Mouse (Mus musculus) forebrain, embryonic 11.5 days (tissue): Measurements from ENCODE around the gene Tmem145. TPM values are rescaled to one million over a fixed set of nuclear protein-coding genes. Genes with fewer than 3 reads are reported as not detected.

Source experiments
- polyA plus RNA-seq: library from polyadenylated mRNA; unstranded; fragments of >200 nt; fragmentation: Nextera tagmentation; extraction: Ambion mirVana; gene quantifications from 2 replicates; pipeline ENCODE4 v1.2.1, GENCODE M21; 2014

Tmem145 gene
- polyA plus RNA-seq, 1 experiment from 2014 or later: 6.7 TPM

Other genes starting within 250 kb of the Tmem145 start
- 13.6 and 14.0 TPM in 2 replicates for gene Grik5, start 233.8 kb upstream of the Tmem145 start, polyA plus RNA-seq
- 34.3 and 38.3 TPM in 2 replicates for gene Zfp574, start 233.5 kb upstream of the Tmem145 start, polyA plus RNA-seq
- gene Pou2f2, start 126.4 kb upstream of the Tmem145 start, polyA plus RNA-seq: 16.8 and 19.9 TPM in 2 replicates
- gene Dedd2, start 85.5 kb upstream of the Tmem145 start, polyA plus RNA-seq: 11.2 TPM in 2 replicates
- 3.5 and 3.8 TPM in 2 replicates for gene Zfp526, start 84.7 kb upstream of the Tmem145 start, polyA plus RNA-seq
- 14.0 and 16.6 TPM in 2 replicates for gene Gsk3a, start 68.3 kb upstream of the Tmem145 start, polyA plus RNA-seq
- 14.6 and 17.5 TPM in 2 replicates for gene Erf, start 55.3 kb upstream of the Tmem145 start, polyA plus RNA-seq
- 40.3 and 44.2 TPM in 2 replicates for gene Cic, start 38.4 kb upstream of the Tmem145 start, polyA plus RNA-seq
- 298 and 321 TPM in 2 replicates for gene Pafah1b3, start 8.1 kb upstream of the Tmem145 start, polyA plus RNA-seq
- gene Prr19, start 4.7 kb upstream of the Tmem145 start, polyA plus RNA-seq: 1.1 and 1.7 TPM in 2 replicates
- 13.8 and 14.6 TPM in 2 replicates for gene Megf8, start 11.1 kb downstream of the Tmem145 start, polyA plus RNA-seq
- gene Cnfn, start 63.6 kb downstream of the Tmem145 start, polyA plus RNA-seq: 0.28 TPM in 1 of 2 replicates, not detected in the other
- 3.0 and 3.8 TPM in 2 replicates for gene Lipe, start 92.6 kb downstream of the Tmem145 start, polyA plus RNA-seq
- 0.69 TPM in 1 of 2 replicates, not detected in the other for gene Cxcl17, start 106.8 kb downstream of the Tmem145 start, polyA plus RNA-seq
- 0.51 and 0.81 TPM in 2 replicates for gene Ceacam1, start 171.5 kb downstream of the Tmem145 start, polyA plus RNA-seq
- 0.13 TPM in 1 of 2 replicates, not detected in the other for gene Ceacam2, start 233.8 kb downstream of the Tmem145 start, polyA plus RNA-seq